Mouse (Mus musculus) heart, adult 2 months (tissue): Measurements from ENCODE around the gene Cmtm3.
"Not testable (repeated sequence)": the region's sequence is repeated elsewhere in the genome, so short reads cannot be mapped to it uniquely, and the experiment has no call there.

Experiments
- EP300 ChIP-seq: fragments of 200-500 bp; IDR thresholded peaks from 2 replicates; pipeline ENCODE4 v1.6.1; 2011; ENCODE audit warnings: low read depth, low read length, control low read depth; ENCODE audit not compliant: insufficient read depth
- POLR2A ChIP-seq: fragments of 200-500 bp; IDR thresholded peaks from 2 replicates; pipeline ENCODE4 v1.6.1; 2011; ENCODE audit warnings: mild to moderate bottlenecking, low read depth, low read length, control low read depth; ENCODE audit not compliant: insufficient read depth

DNA sequence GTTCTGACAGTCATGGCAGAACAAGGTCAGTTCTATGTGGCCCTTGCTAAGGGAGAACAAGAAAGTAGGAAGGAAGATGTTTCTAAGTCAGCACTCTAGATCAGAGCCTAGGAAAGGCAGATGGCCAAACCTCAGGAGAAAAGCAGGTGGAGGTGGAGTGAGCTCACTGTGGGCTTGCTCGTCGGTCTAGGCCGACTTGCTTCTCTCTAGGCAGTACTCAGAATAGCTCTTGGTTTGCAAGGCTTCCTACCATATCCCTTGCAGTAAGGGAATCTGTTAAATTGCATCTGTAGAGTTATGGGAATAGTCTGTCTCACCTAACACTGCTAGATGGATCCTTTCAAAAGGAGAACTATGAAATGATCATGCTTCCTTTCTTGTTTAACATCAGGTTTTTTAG lies 27.2 kb upstream of the Cmtm3 start:
- TF ChIP-seq EP300, POLR2A: not testable (repeated sequence)
